Mouse (Mus musculus) spleen, adult 2 months (tissue): ENCODE measurements around the gene Syt1.

Source experiments
- CTCF ChIP-seq: fragments of 200-500 bp; IDR thresholded peaks from 2 replicates; pipeline ENCODE4 v1.5.1; 2011; ENCODE audit warnings: mild to moderate bottlenecking, inconsistent platforms; ENCODE audit not compliant: insufficient read depth, insufficient read length, insufficient replicate concordance; ENCODE audit errors: extremely low read depth
- POLR2A ChIP-seq: fragments of 200-500 bp; IDR thresholded peaks from 2 replicates; pipeline ENCODE4 v1.6.1; 2011; ENCODE audit warnings: low read depth, low read length, inconsistent platforms

DNA sequence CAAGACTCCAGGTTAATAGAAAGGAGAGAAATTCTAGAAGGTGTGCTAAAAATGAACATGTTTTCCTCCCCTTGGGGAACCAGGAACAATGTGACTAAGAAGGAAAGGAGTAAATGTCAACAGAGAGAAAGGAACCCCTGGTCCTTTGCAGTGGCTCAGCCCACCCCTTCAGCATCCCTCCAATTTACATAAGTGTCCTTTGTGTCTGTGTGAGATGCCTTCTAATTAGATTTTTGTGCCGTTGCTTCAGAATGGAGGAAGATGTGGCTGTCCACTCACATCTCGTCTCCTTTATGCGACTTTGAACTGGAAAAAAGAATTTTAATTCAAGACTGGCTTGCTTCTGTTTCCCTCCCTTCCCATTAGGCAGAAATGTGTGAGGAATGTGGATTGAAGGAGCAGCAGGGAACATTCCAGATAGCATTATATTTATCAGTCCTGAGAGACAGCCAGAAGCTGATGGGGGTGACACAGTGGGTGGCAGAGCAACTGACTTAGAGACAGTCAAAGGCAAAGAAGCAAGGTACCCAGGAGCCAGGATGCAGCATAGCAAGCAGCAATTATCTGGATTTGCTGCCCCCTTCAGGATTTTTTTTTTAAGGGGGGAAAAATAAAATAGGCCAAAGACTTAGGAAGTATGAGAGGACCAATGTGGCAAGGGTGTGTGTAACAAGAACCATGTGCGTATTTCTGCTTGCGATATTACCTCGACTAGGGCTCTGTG, 486.3 kb downstream of the Syt1 start:
- TF ChIP-seq CTCF, result no peak
- no peak for TF ChIP-seq POLR2A
